Comparison of ENCODE assay signal across 8 mouse cellular contexts in the genomic region with DNA sequence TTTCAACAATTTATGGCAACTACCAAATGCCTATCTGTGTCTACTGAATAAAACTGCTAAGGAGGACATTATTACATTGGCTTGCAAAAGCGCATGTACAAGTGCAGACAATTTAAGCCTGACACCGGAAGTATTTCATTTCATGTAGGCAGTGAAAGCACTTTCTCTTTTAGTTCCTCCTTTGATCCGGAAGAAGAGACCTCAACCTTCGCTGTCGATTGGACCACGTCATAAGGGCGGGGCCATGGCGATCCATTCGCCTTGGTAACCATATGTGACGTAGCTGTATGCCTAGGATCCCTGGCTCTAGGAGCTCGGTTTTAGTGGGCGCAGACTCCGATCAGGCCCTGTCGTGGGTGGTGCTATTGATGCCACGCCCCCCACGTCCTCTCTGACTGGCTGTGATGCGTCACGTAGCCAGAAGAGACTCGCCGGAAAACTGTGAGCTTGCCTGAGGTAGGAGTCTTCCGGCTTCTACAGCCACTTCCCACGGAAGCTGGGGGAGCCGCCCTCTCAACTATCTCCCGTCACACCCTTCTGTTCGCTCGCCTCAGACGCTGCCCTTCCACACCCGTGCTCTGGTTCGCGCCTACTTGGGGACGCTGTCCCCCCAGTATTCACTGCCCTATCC. TPM values are rescaled to one million over a fixed set of nuclear protein-coding genes. Genes with fewer than 3 reads are reported as not detected.
DNase-seq lines count a peak whose midpoint lies in the region; ATAC-seq and TF ChIP-seq lines count a peak whose summit lies in the region.

No protein-coding gene starts in this region.

- ATAC-seq in activated CD4-positive, CD25-positive, alpha-beta regulatory T cell, adult 4 months, result peak; percentile 90

- peaks cover under 1% of the 10 kb centered on the region for H3K27me3 ChIP-seq in megakaryocyte, embryonic 14.5 days (replicated peaks)

- peaks cover 9% of the 10 kb centered on the region for H3K9me3 ChIP-seq in megakaryocyte, embryonic 14.5 days

- no peak for TF ChIP-seq POLR2A in cortical plate, adult 2 months (IDR thresholded peaks at IDR 0.05; ENCODE audit: extremely low read depth, insufficient read depth, low read length)

- no peak for TF ChIP-seq CTCF in cortical plate, adult 2 months (IDR thresholded peaks at IDR 0.05; ENCODE audit: extremely low read depth, insufficient read depth, low read length)

- peak overlapping the region; percentile 97 for H3K27ac ChIP-seq in cortical plate, adult 2 months (ENCODE audit: insufficient read depth, low read length)

- no peaks in the 10 kb centered on the region for H3K36me3 ChIP-seq in megakaryocyte, embryonic 14.5 days (replicated peaks; ENCODE audit: low read length)

- no peaks in the 10 kb centered on the region for H3K4me1 ChIP-seq in cortical plate, adult 2 months (ENCODE audit: control insufficient read depth, insufficient read depth, low read length)
- H3K4me1 ChIP-seq in megakaryocyte, embryonic 14.5 days, result no peaks in the 10 kb centered on the region; the same call in 1 of the 2 replicates

- peak overlapping the region; percentile 59 for H3K4me3 ChIP-seq in cortical plate, adult 2 months (ENCODE audit: insufficient read depth, low read length)
- peak overlapping the region; percentile 97 for H3K4me3 ChIP-seq in megakaryocyte, embryonic 14.5 days (replicated peaks)

- peak; percentile 97 for DNase-seq in gastrocnemius, adult 8-10 months (ENCODE audit: low spot score in 2 of 2)
- DNase-seq in hindlimb bud, embryonic 11.5 days (ENCODE audit: extremely low spot score, low read depth, low spot score), result peak; percentile 78
- DNase-seq in left cerebral cortex, adult 8-10 months (ENCODE audit: low spot score in 2 of 2), result peak; percentile 83 to 99
- peak; percentile 97 to 99 for DNase-seq in right cerebral cortex, postnatal 10 days (ENCODE audit: low spot score in 2 of 2)
- DNase-seq in urinary bladder, postnatal 36 days (ENCODE audit: low spot score in 2 of 2), result peak; percentile 91 to 96

RNA-seq across cellular contexts. Expression of a gene that starts 36.7 kb away (rescaled TPM):
- polyA plus RNA-seq in activated CD4-positive, CD25-positive, alpha-beta regulatory T cell, adult 4 months (2017; shearing (Covaris generic)), result 10 to 100 TPM; 50.2 to 71.0 TPM
- 14.5 and 14.8 TPM in 2 replicates for polyA plus RNA-seq in cortical plate, adult 2 months (2012; rRNA removed)
- total RNA-seq in gastrocnemius, adult 8-10 months (2022), result 10 to 100 TPM in 3 of 4 experiments, 1 to 10 TPM in 1; 9.8 to 12.4 (median 10.9) TPM
- total RNA-seq in left cerebral cortex, adult 8-10 months (2022), result 10 to 100 TPM; 19.6 to 27.9 (median 22.9) TPM
- 0.28 TPM in 1 of 2 replicates, not detected in the other for polyA plus RNA-seq in megakaryocyte, embryonic 14.5 days (2012; ENCODE audit: insufficient read depth, low replicate concordance)

Comparison
In these comparisons a context has a peak if more than half of its experiments do, and no peak if none do; other contexts are left out.
1. Peak in every context shown above with its lines: DNase-seq, ATAC-seq, H3K4me3 ChIP-seq and H3K27ac ChIP-seq.